18 mouse cellular contexts compared by ENCODE assay signal in genomic region chr7:67663981-67664694, GRCm38 (mm10). TPM values are rescaled to one million over a fixed set of nuclear protein-coding genes. Genes with fewer than 3 reads are reported as not detected.
DNase-seq lines count a peak whose midpoint lies in the region; ATAC-seq lines count a peak whose summit lies in the region.
"Had no signal": no experiment of that assay in that cellular context is flagged by ENCODE, and none has a peak within 500 bp of the region (broad histone marks: within the 10 kb centered on the region; RNA-seq: fewer than 3 reads in every experiment).

No protein-coding gene starts in this region.

- H3K4me1 ChIP-seq in lung, embryonic 16.5 days (replicated peaks; ENCODE audit: control insufficient read depth, insufficient read depth, low read length): peaks cover 4% of the 10 kb centered on the region; the same call in 1 of the 2 replicates
- no peaks in the 10 kb centered on the region for H3K4me1 ChIP-seq in embryonic facial prominence, embryonic 12.5 days
- H3K4me1 ChIP-seq in forebrain, embryonic 13.5 days: peaks cover 7% of the 10 kb centered on the region
- 0 out of 2 replicates have a peak, but pooled peaks cover 2% of the 10 kb centered on the region for H3K4me1 ChIP-seq in stomach, embryonic 15.5 days

- H3K9ac ChIP-seq in lung, embryonic 16.5 days (ENCODE audit: low read length): no peak overlapping the region
- H3K9ac ChIP-seq in embryonic facial prominence, embryonic 12.5 days: no peak overlapping the region
- H3K9ac ChIP-seq in forebrain, embryonic 13.5 days: no peak overlapping the region
- no peak overlapping the region for H3K9ac ChIP-seq in stomach, embryonic 15.5 days
- H3K9ac ChIP-seq: liver, embryonic 14.5 days had no signal

- no peak overlapping the region for H3K4me2 ChIP-seq in lung, embryonic 16.5 days (ENCODE audit: low read depth, low read length)
- no peak overlapping the region for H3K4me2 ChIP-seq in embryonic facial prominence, embryonic 12.5 days (replicated peaks)
- H3K4me2 ChIP-seq in forebrain, embryonic 13.5 days: no peak overlapping the region
- H3K4me2 ChIP-seq in stomach, embryonic 15.5 days: no peak overlapping the region
- H3K4me2 ChIP-seq: heart, embryonic 11.5 days had no signal

- peaks cover 9% of the 10 kb centered on the region for H3K36me3 ChIP-seq in lung, embryonic 16.5 days (ENCODE audit: control insufficient read depth, insufficient read depth, low read length)
- H3K36me3 ChIP-seq in embryonic facial prominence, embryonic 12.5 days: peaks cover 45% of the 10 kb centered on the region
- peaks cover 15% of the 10 kb centered on the region for H3K36me3 ChIP-seq in forebrain, embryonic 13.5 days (ENCODE audit: poor library complexity, severe bottlenecking)
- H3K36me3 ChIP-seq in stomach, embryonic 15.5 days: peaks cover 21% of the 10 kb centered on the region

- WGBS in lung, embryonic 16.5 days: 78% methylated on average over 14 of the region's 14 CpGs
- 81% methylated on average over 14 of the region's 14 CpGs for whole genome bisulfite sequencing in embryonic facial prominence, embryonic 12.5 days
- 65% methylated on average over 14 of the region's 14 CpGs for WGBS in forebrain, embryonic 13.5 days
- WGBS in stomach, embryonic 15.5 days: 74% methylated on average over 14 of the region's 14 CpGs

- ATAC-seq in lung, embryonic 16.5 days (ENCODE audit: low read depth): peak; percentile 26; the same call in 1 of the 2 replicates
- ATAC-seq in embryonic facial prominence, embryonic 12.5 days (ENCODE audit: insufficient number of reproducible peaks, insufficient read depth, low FRiP score, low TSS enrichment): 0 out of 2 replicates have a peak, but pooled peaks have one; percentile 15
- ATAC-seq in forebrain, embryonic 13.5 days: peak; percentile 58; the same call in 1 of the 2 replicates
- no peak for ATAC-seq in stomach, embryonic 15.5 days (ENCODE audit: insufficient read depth, low FRiP score, low read depth)
- ATAC-seq: activated CD4-positive, CD25-positive, alpha-beta regulatory T cell, adult 4 months had no signal

- no peak for DNase-seq in lung, postnatal 10 days
- DNase-seq in c-Kit-positive CD71-positive TER-119-positive erythroid progenitor cells, embryonic 14.5 days (ENCODE audit: low spot score): no peak
- no peak for DNase-seq in layer of hippocampus, postnatal 14 days (ENCODE audit: low spot score in 2 of 2)
- DNase-seq: adrenal gland, postnatal 36 days; cerebellum, postnatal 25 days; gastrocnemius, postnatal 14 days; heart, postnatal 4 days; kidney, adult 8-10 months; lung, postnatal 14 days; right cerebral cortex, postnatal 14 days had no signal

- H3K27ac ChIP-seq in lung, embryonic 16.5 days (ENCODE audit: low read length): no peak overlapping the region
- no peak overlapping the region for H3K27ac ChIP-seq in embryonic facial prominence, embryonic 12.5 days
- H3K27ac ChIP-seq in forebrain, embryonic 13.5 days: peak overlapping the region; percentile 31; the same call in 1 of the 2 replicates
- 0 out of 2 replicates have a peak overlapping the region, but pooled peaks have one; percentile 31 for H3K27ac ChIP-seq in stomach, embryonic 15.5 days
- H3K27ac ChIP-seq: liver, embryonic 14.5 days had no signal

- no peak overlapping the region for H3K4me3 ChIP-seq in lung, embryonic 16.5 days (ENCODE audit: low read length)
- H3K4me3 ChIP-seq in embryonic facial prominence, embryonic 12.5 days: no peak overlapping the region
- no peak overlapping the region for H3K4me3 ChIP-seq in forebrain, embryonic 13.5 days
- no peak overlapping the region for H3K4me3 ChIP-seq in stomach, embryonic 15.5 days (replicated peaks)

- no peaks in the 10 kb centered on the region for H3K9me3 ChIP-seq in lung, embryonic 16.5 days (ENCODE audit: control insufficient read depth, low read length)
- H3K9me3 ChIP-seq in embryonic facial prominence, embryonic 12.5 days: no peaks in the 10 kb centered on the region
- H3K9me3 ChIP-seq in forebrain, embryonic 13.5 days (replicated peaks): no peaks in the 10 kb centered on the region
- no peaks in the 10 kb centered on the region for H3K9me3 ChIP-seq in stomach, embryonic 15.5 days

- H3K27me3 ChIP-seq in lung, embryonic 16.5 days (ENCODE audit: control insufficient read depth, insufficient read depth, low read depth, low read length): no peaks in the 10 kb centered on the region
- no peaks in the 10 kb centered on the region for H3K27me3 ChIP-seq in embryonic facial prominence, embryonic 12.5 days
- no peaks in the 10 kb centered on the region for H3K27me3 ChIP-seq in forebrain, embryonic 13.5 days
- H3K27me3 ChIP-seq in stomach, embryonic 15.5 days (replicated peaks): no peaks in the 10 kb centered on the region
- H3K27me3 ChIP-seq: CH12.LX had no signal

RNA-seq across cellular contexts. Expression of gene Ttc23, which starts 16.9 kb away (rescaled TPM):
- polyA plus RNA-seq in lung, embryonic 16.5 days (2015; fragmentation: Nextera tagmentation; extraction: Ambion mirVana): 27.1 and 29.8 TPM in 2 replicates
- polyA plus RNA-seq in embryonic facial prominence, embryonic 12.5 days (2016; fragmentation: Nextera tagmentation; extraction: Ambion mirVana): 50.9 and 54.4 TPM in 2 replicates
- polyA plus RNA-seq in forebrain, embryonic 13.5 days (2015; fragmentation: Nextera tagmentation; extraction: Ambion mirVana): 18.7 and 21.5 TPM in 2 replicates
- 33.0 and 35.8 TPM in 2 replicates for polyA plus RNA-seq in stomach, embryonic 15.5 days (2015; fragmentation: Nextera tagmentation; extraction: Ambion mirVana)
- total RNA-seq in layer of hippocampus, postnatal 14 days (2021): 1 to 10 TPM; 8.3 to 9.7 TPM

RNA-seq across cellular contexts. Expression of gene Lrrc28, which starts 19.1 kb away (rescaled TPM):
- polyA plus RNA-seq in lung, embryonic 16.5 days (2015; fragmentation: Nextera tagmentation; extraction: Ambion mirVana): 13.5 and 16.9 TPM in 2 replicates
- 26.0 and 26.3 TPM in 2 replicates for polyA plus RNA-seq in embryonic facial prominence, embryonic 12.5 days (2016; fragmentation: Nextera tagmentation; extraction: Ambion mirVana)
- 28.1 and 31.1 TPM in 2 replicates for polyA plus RNA-seq in forebrain, embryonic 13.5 days (2015; fragmentation: Nextera tagmentation; extraction: Ambion mirVana)
- 12.0 and 14.2 TPM in 2 replicates for polyA plus RNA-seq in stomach, embryonic 15.5 days (2015; fragmentation: Nextera tagmentation; extraction: Ambion mirVana)
- 10 to 100 TPM; 38.7 to 38.9 TPM for total RNA-seq in layer of hippocampus, postnatal 14 days (2021)

Comparison
In these comparisons a context has a peak if more than half of its experiments do, and no peak if none do; other contexts are left out.
1. H3K27ac ChIP-seq: peak in forebrain, embryonic 13.5 days (single experiment) and stomach, embryonic 15.5 days (single experiment); none in lung, embryonic 16.5 days (single experiment) and embryonic facial prominence, embryonic 12.5 days (single experiment).